Mouse (Mus musculus): Measurements from ENCODE around the gene Olfr652. TPM values are rescaled to one million over a fixed set of nuclear protein-coding genes. Genes with fewer than 3 reads are reported as not detected.

Gene Olfr652
- not detected in 2 replicates for polyA plus RNA-seq (2015; fragmentation: Nextera tagmentation; extraction: Ambion mirVana)

DNA sequence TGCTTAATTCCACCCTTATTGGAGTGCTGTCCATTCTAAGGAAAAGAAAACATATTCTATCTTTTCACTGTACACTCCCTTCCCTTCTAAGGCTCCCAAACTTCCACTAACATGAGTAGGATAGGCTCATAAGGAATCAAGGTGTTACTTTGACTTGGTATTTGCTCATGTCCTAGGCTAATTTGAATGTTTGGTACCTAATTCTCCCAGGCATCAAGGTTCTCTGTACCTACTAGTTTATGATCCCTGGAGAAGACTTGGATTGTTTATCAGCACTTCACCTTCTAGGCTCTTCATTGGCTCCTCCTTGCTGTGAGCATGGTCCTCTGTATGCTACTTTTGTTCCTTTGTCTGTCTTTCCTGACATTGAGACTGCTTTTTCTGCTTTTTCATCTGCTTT lies at the start of gene Olfr652:
Gene Olfr652, plus strand, starts transcription at position 301 of the 400 bp plus-strand sequence.
- no peaks in the 10 kb centered on the region for H3K4me1 ChIP-seq (ENCODE audit: insufficient read depth, low read depth, low read length)
- TF ChIP-seq CTCF (IDR thresholded peaks at IDR 0.05): no peak
- no peak for TF ChIP-seq EP300 (IDR thresholded peaks at IDR 0.05)
- no peak for ATAC-seq
- H3K4me3 ChIP-seq (ENCODE audit: low read depth, low read length): no peak within 1 kb of the TSS
- no peaks in the 10 kb centered on the region for H3K9me3 ChIP-seq (ENCODE audit: low read length)
- DNase-seq (ENCODE audit: low spot score): no peak
- H3K27ac ChIP-seq (ENCODE audit: low read length): no peak within 1 kb of the TSS
- no peaks in the 10 kb centered on the region for H3K27me3 ChIP-seq (replicated peaks; ENCODE audit: insufficient read depth, low read length)
- H3K36me3 ChIP-seq (ENCODE audit: insufficient read depth, low read length): no peaks in the 10 kb centered on the region
- no peak within 1 kb of the TSS for H3K4me2 ChIP-seq (replicated peaks; ENCODE audit: low read depth, low read length)
- no peak within 1 kb of the TSS for H3K9ac ChIP-seq (replicated peaks; ENCODE audit: low read depth)

DNA sequence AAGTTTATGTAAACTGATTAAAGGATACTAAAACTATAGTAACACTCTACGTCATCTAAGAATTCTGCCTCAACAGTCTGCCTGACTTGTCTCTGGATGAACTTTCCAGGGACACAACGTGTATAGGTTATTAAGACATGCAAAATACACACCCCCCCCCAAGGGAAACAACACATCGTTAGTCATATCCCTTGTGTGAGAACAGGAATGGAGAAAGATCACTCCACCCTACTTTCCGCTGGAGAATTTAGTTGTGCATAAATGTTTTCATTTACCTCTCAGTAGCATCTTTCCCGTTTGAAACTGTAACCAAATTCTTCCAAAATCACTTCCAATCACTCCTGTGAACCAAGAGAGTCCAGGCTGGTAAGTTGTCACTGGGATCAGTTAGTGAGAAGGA lies 10.9 kb upstream of the Olfr652 start, which contains the start of gene Olfr651:
Gene Olfr651, plus strand, starts transcription at position 301 of the 400 bp plus-strand sequence.
- no peak for ATAC-seq
- TF ChIP-seq EP300 (IDR thresholded peaks at IDR 0.05) (no peak), CTCF (IDR thresholded peaks at IDR 0.05) (no peak)
- 54% methylated on average over 5 of the region's 5 CpGs for WGBS
- Histone ChIP-seq H3K27ac (ENCODE audit: low read length) (no peak within 1 kb of the TSS), H3K36me3 (ENCODE audit: insufficient read depth, low read length) (no peaks in the 10 kb centered on the region), H3K9ac (replicated peaks; ENCODE audit: low read depth) (no peak within 1 kb of the TSS), H3K4me1 (ENCODE audit: insufficient read depth, low read depth, low read length) (no peaks in the 10 kb centered on the region), H3K4me3 (ENCODE audit: low read depth, low read length) (no peak within 1 kb of the TSS), H3K27me3 (replicated peaks; ENCODE audit: insufficient read depth, low read length) (no peaks in the 10 kb centered on the region), H3K9me3 (ENCODE audit: low read length) (no peaks in the 10 kb centered on the region), H3K4me2 (replicated peaks; ENCODE audit: low read depth, low read length) (no peak within 1 kb of the TSS)
- DNase-seq (ENCODE audit: low spot score): no peak

DNA sequence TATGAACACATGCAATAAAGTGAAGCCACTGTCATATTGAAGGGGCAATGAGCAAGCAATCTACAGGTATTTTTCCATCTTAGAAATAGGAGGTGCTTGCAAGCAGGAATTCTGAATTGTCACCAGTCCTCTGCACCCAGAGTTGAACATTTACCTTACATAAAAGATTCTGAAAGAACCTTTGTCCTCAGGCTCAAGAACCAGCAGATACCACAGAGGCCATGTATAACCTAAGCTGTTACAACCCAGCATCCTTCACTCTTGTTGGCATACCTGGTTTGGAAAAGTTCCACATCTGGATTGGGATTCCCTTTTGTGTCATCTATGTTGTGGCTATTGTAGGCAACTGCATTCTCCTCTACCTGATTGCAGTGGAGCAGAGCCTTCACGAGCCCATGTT lies 8.0 kb upstream of the Olfr652 start:
- no peak overlapping the region for H3K4me2 ChIP-seq (replicated peaks; ENCODE audit: low read depth, low read length)
- no peak for ATAC-seq
- no peaks in the 10 kb centered on the region for H3K27me3 ChIP-seq (replicated peaks; ENCODE audit: insufficient read depth, low read length)
- no peak overlapping the region for H3K4me3 ChIP-seq (ENCODE audit: low read depth, low read length)
- TF ChIP-seq CTCF (IDR thresholded peaks at IDR 0.05): no peak
- no peak for TF ChIP-seq EP300 (IDR thresholded peaks at IDR 0.05)
- no peaks in the 10 kb centered on the region for H3K9me3 ChIP-seq (ENCODE audit: low read length)
- DNase-seq (ENCODE audit: low spot score): no peak
- H3K4me1 ChIP-seq (ENCODE audit: insufficient read depth, low read depth, low read length): no peaks in the 10 kb centered on the region
- 52% methylated on average over 1 of the region's 1 CpGs for WGBS
- no peaks in the 10 kb centered on the region for H3K36me3 ChIP-seq (ENCODE audit: insufficient read depth, low read length)
- no peak overlapping the region for H3K27ac ChIP-seq (ENCODE audit: low read length)
- no peak overlapping the region for H3K9ac ChIP-seq (replicated peaks; ENCODE audit: low read depth)

DNA sequence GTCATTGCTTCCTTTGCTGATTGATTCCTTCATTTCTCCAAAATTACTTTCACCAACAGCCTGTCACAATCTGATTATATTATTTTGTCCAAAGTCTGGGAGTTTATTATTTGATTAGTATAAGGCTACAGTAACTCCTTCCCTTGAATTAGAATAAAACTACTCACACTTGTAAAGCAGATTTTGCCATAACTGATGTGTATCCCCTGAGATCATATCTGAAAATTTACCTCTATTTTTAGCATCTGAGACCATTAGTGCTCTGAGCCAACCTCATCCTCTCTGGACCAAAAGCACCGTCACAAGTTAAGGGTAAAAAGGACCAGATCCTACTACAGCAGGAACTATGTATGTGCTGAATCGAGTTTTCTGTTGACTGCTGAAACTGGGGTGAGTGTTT lies 16.3 kb downstream of the Olfr652 start, which contains the start of gene Olfr653:
Gene Olfr653, plus strand, starts transcription at position 301 of the 400 bp plus-strand sequence.
- Histone ChIP-seq H3K4me3 (ENCODE audit: low read depth, low read length) (no peak within 1 kb of the TSS), H3K27ac (ENCODE audit: low read length) (no peak within 1 kb of the TSS), H3K27me3 (replicated peaks; ENCODE audit: insufficient read depth, low read length) (no peaks in the 10 kb centered on the region), H3K9ac (replicated peaks; ENCODE audit: low read depth) (no peak within 1 kb of the TSS), H3K9me3 (ENCODE audit: low read length) (no peaks in the 10 kb centered on the region), H3K4me2 (replicated peaks; ENCODE audit: low read depth, low read length) (no peak within 1 kb of the TSS), H3K36me3 (ENCODE audit: insufficient read depth, low read length) (no peaks in the 10 kb centered on the region), H3K4me1 (ENCODE audit: insufficient read depth, low read depth, low read length) (no peaks in the 10 kb centered on the region)
- no peak for TF ChIP-seq CTCF (IDR thresholded peaks at IDR 0.05)
- no peak for TF ChIP-seq EP300 (IDR thresholded peaks at IDR 0.05)
- no peak for ATAC-seq
- no peak for DNase-seq (ENCODE audit: low spot score)
- WGBS: 45% methylated on average over 2 of the region's 2 CpGs

DNA sequence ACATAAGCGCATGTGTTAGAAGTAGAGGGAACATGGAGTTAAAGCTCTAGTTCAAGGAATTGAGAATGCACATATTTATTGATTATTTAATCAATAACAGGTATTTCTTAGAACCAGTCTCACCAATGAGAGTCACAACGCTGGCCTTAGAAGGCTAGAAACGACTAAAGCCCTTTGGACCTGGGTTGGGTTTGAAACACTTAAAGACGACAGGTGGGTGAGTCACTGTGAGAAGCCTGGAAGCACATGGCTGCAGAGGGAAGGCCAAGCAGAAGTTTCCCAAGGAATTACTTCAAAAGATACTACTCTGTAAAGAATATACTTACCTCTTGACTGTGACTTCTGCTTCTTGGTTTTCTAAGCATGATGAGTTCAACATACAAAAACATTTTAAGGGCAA lies 20.1 kb downstream of the Olfr652 start:
- DNase-seq (ENCODE audit: low spot score): no peak

DNA sequence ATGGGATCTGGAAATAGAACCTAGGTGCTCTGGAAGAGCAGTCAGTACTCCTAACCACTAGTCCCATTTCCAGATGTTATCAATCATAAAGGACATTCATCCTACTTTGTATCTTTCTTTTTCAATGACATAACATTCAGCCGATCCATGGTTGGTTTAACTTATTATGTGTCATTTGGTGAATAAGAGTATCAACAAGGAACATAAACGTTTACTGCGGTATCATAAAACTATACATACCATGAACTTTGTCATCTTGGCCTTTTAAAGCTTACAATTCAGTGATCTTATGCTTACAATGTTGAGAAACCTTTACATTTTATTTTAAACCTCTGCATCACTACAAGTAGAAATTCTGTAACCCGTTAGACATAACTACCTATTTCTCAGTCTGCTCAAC lies 20.7 kb downstream of the Olfr652 start:
- 76% methylated on average over 4 of the region's 4 CpGs for WGBS
- Histone ChIP-seq H3K4me1 (ENCODE audit: insufficient read depth, low read depth, low read length) (no peaks in the 10 kb centered on the region), H3K27ac (ENCODE audit: low read length) (no peak overlapping the region), H3K4me3 (ENCODE audit: low read depth, low read length) (no peak overlapping the region), H3K36me3 (ENCODE audit: insufficient read depth, low read length) (no peaks in the 10 kb centered on the region), H3K9ac (replicated peaks; ENCODE audit: low read depth) (no peak overlapping the region), H3K27me3 (replicated peaks; ENCODE audit: insufficient read depth, low read length) (no peaks in the 10 kb centered on the region), H3K9me3 (ENCODE audit: low read length) (no peaks in the 10 kb centered on the region), H3K4me2 (replicated peaks; ENCODE audit: low read depth, low read length) (no peak overlapping the region)
- no peak for DNase-seq (ENCODE audit: low spot score)
- no peak for TF ChIP-seq EP300 (IDR thresholded peaks at IDR 0.05)
- no peak for TF ChIP-seq CTCF (IDR thresholded peaks at IDR 0.05)
- no peak for ATAC-seq

More for the DNA sequence above, 20.1 kb downstream of the Olfr652 start:
- TF ChIP-seq CTCF (IDR thresholded peaks at IDR 0.05) (no peak), EP300 (IDR thresholded peaks at IDR 0.05) (no peak)
- H3K9ac ChIP-seq (replicated peaks; ENCODE audit: low read depth): no peak overlapping the region
- H3K9me3 ChIP-seq (ENCODE audit: low read length): no peaks in the 10 kb centered on the region
- H3K4me2 ChIP-seq (replicated peaks; ENCODE audit: low read depth, low read length): no peak overlapping the region
- H3K36me3 ChIP-seq (ENCODE audit: insufficient read depth, low read length): no peaks in the 10 kb centered on the region
- H3K27me3 ChIP-seq (replicated peaks; ENCODE audit: insufficient read depth, low read length): no peaks in the 10 kb centered on the region
- no peak for ATAC-seq
- H3K4me1 ChIP-seq (ENCODE audit: insufficient read depth, low read depth, low read length): no peaks in the 10 kb centered on the region
- WGBS: 86% methylated on average over 4 of the region's 4 CpGs
- H3K27ac ChIP-seq (ENCODE audit: low read length): no peak overlapping the region
- H3K4me3 ChIP-seq (ENCODE audit: low read depth, low read length): no peak overlapping the region

DNA sequence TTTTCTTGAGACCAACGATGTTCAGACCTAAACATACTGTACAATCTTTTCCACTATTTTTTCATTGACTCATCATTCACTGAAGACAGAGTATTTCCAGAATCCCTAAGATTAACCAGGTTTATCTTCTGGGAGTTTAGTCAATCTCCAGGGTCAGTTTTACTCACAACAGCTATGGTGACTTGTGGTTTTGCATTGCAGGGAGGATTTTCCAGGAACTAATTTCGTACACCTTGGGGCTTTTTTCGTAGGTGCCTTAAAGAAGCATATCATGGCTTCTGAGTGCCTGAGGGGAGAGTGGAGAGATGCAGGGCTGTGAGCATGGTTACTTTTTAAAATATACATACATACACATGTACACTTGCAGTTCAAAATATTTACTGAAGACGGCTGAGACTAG lies 26.0 kb downstream of the Olfr652 start, which contains the start of gene Olfr654:
Gene Olfr654, plus strand, starts transcription at position 301 of the 400 bp plus-strand sequence.
- WGBS: 73% methylated on average over 4 of the region's 4 CpGs
- H3K4me3 ChIP-seq (ENCODE audit: low read depth, low read length): no peak within 1 kb of the TSS
- ATAC-seq: no peak

More for the DNA sequence above, 26.0 kb downstream of the Olfr652 start, which contains the start of gene Olfr654:
- no peak for DNase-seq (ENCODE audit: low spot score)
- Histone ChIP-seq H3K9me3 (ENCODE audit: low read length) (no peaks in the 10 kb centered on the region), H3K27me3 (replicated peaks; ENCODE audit: insufficient read depth, low read length) (no peaks in the 10 kb centered on the region), H3K4me2 (replicated peaks; ENCODE audit: low read depth, low read length) (no peak within 1 kb of the TSS), H3K4me1 (ENCODE audit: insufficient read depth, low read depth, low read length) (no peaks in the 10 kb centered on the region), H3K9ac (replicated peaks; ENCODE audit: low read depth) (no peak within 1 kb of the TSS), H3K36me3 (ENCODE audit: insufficient read depth, low read length) (no peaks in the 10 kb centered on the region), H3K27ac (ENCODE audit: low read length) (no peak within 1 kb of the TSS)
- no peak for TF ChIP-seq CTCF (IDR thresholded peaks at IDR 0.05)
- TF ChIP-seq EP300 (IDR thresholded peaks at IDR 0.05): no peak

Measured in lung, postnatal 0 days (tissue).